Mouse (Mus musculus) liver, postnatal 0 days (tissue): Measurements from ENCODE around the gene Zfp638. TPM values are rescaled to one million over a fixed set of nuclear protein-coding genes. Genes with fewer than 3 reads are reported as not detected.

Experiments used
- ATAC-seq: fragments of 200-750 bp; cut with Nextera tagmentation; 2 replicates; pipeline ENCODE4 v1.8.0; 2017; ENCODE audit warnings: mild to moderate bottlenecking, moderate library complexity
- DNase-seq: peaks from one replicate; pipeline ENCODE4 v3.0.0-alpha.2; 2016
- H3K27ac ChIP-seq: fragments of 300-500 bp; sonication (generic); 2 replicates; pipeline ENCODE4 v1.5.1; 2014; ENCODE audit warnings: antibody characterized with exemption, moderate library complexity, mild to moderate bottlenecking, low read depth
- H3K27me3 ChIP-seq: fragments of 300-500 bp; sonication (generic); 2 replicates; pipeline ENCODE4 v1.6.1; 2014; ENCODE audit warnings: low read length, control low read depth, mixed read lengths; ENCODE audit not compliant: insufficient read depth
- H3K36me3 ChIP-seq: fragments of 300-500 bp; sonication (generic); replicated peaks from 2 replicates; pipeline ENCODE4 v1.6.1; 2014; ENCODE audit warnings: mild to moderate bottlenecking, control low read depth, low read length, moderate library complexity, mixed read lengths; ENCODE audit not compliant: insufficient read depth
- H3K4me1 ChIP-seq: fragments of 300-500 bp; sonication (generic); 2 replicates; pipeline ENCODE4 v1.6.1; 2014; ENCODE audit warnings: antibody characterized with exemption, mild to moderate bottlenecking, control low read depth; ENCODE audit not compliant: insufficient read depth
- H3K4me2 ChIP-seq: fragments of 300-500 bp; sonication (generic); 2 replicates; pipeline ENCODE4 v1.6.1; 2014; ENCODE audit warnings: low read depth, mild to moderate bottlenecking, low read length, moderate library complexity, mixed read lengths
- H3K4me3 ChIP-seq: fragments of 300-500 bp; sonication (generic); 2 replicates; pipeline ENCODE4 v1.5.1; 2014; ENCODE audit warnings: low read depth, low read length
- H3K9ac ChIP-seq: fragments of 300-500 bp; sonication (generic); replicated peaks from 2 replicates; pipeline ENCODE4 v1.6.1; 2014; ENCODE audit warnings: mild to moderate bottlenecking, moderate library complexity
- H3K9me3 ChIP-seq: fragments of 300-500 bp; sonication (generic); 2 replicates; pipeline ENCODE4 v1.6.1; 2016; ENCODE audit warnings: mild to moderate bottlenecking, control low read depth, low read length, mixed read lengths
- CTCF ChIP-seq: sonication (generic); IDR thresholded peaks from 2 replicates; pipeline ENCODE4 v1.5.1; 2016; ENCODE audit warnings: antibody characterized with exemption, low read depth
- EP300 ChIP-seq: IDR thresholded peaks from 2 replicates; pipeline ENCODE4 v1.6.1; 2016; ENCODE audit warnings: antibody characterized with exemption, low read depth, mild to moderate bottlenecking
- WGBS: fragments of 180-500 bp; shearing (Covaris S2); extraction: QIAGEN DNeasy Blood & Tissue Kit; methylation state at CpG from one replicate; pipeline ENCODE4 v1.1.7; 2014; ENCODE audit not compliant: insufficient replicate concordance; 5-methylcytosine and 5-hydroxymethylcytosine counted together
- polyA plus RNA-seq: library from polyadenylated mRNA; unstranded; fragments of >200 nt; fragmentation: Nextera tagmentation; extraction: Ambion mirVana; gene quantifications from 2 replicates; pipeline ENCODE4 v1.2.1, GENCODE M21; 2015

The Zfp638 gene
- polyA plus RNA-seq, 1 experiment from 2014 or later: 12.0 TPM

- no peak for DNase-seq
- H3K9ac ChIP-seq: no peak overlapping the region
- no peaks in the 10 kb centered on the region for H3K36me3 ChIP-seq
- no peaks in the 10 kb centered on the region for H3K27me3 ChIP-seq
- no peaks in the 10 kb centered on the region for H3K9me3 ChIP-seq
- no peaks in the 10 kb centered on the region for H3K4me1 ChIP-seq
- H3K4me3 ChIP-seq: no peak overlapping the region
- WGBS: 65% methylated on average over 4 of the region's 4 CpGs
- ATAC-seq: no peak
- H3K4me2 ChIP-seq: no peak overlapping the region
- no peak overlapping the region for H3K27ac ChIP-seq
- TF ChIP-seq EP300 (no peak), CTCF (no peak)
These were observed 32.2 kb downstream of the Zfp638 start for GRCm38 (mm10) chr6:83899142-83899541.

GRCm38 (mm10) chr6:83905276-83905675, 38.4 kb downstream of the Zfp638 start:
- DNase-seq (no peak), ATAC-seq (no peak)
- 68% methylated on average over 1 of the region's 1 CpGs for WGBS
- Histone ChIP-seq H3K4me2 (no peak overlapping the region), H3K36me3 (no peaks in the 10 kb centered on the region), H3K4me1 (no peaks in the 10 kb centered on the region), H3K9ac (no peak overlapping the region), H3K27ac (no peak overlapping the region), H3K27me3 (no peaks in the 10 kb centered on the region), H3K9me3 (no peaks in the 10 kb centered on the region), H3K4me3 (no peak overlapping the region)
- TF ChIP-seq CTCF (no peak), EP300 (no peak)

GRCm38 (mm10) chr6:83906659-83907058, 39.8 kb downstream of the Zfp638 start:
- Histone ChIP-seq H3K4me2 (no peak overlapping the region), H3K36me3 (no peaks in the 10 kb centered on the region), H3K27ac (no peak overlapping the region), H3K9ac (no peak overlapping the region), H3K4me1 (no peaks in the 10 kb centered on the region), H3K27me3 (no peaks in the 10 kb centered on the region), H3K4me3 (no peak overlapping the region), H3K9me3 (no peaks in the 10 kb centered on the region)
- ATAC-seq (no peak), DNase-seq (no peak)
- no peak for TF ChIP-seq EP300

GRCm38 (mm10) chr6:83908386-83908785, 41.5 kb downstream of the Zfp638 start:
- Histone ChIP-seq H3K4me1 (no peaks in the 10 kb centered on the region), H3K4me2 (no peak overlapping the region), H3K9me3 (no peaks in the 10 kb centered on the region), H3K9ac (no peak overlapping the region), H3K27me3 (no peaks in the 10 kb centered on the region), H3K36me3 (no peaks in the 10 kb centered on the region), H3K27ac (no peak overlapping the region), H3K4me3 (no peak overlapping the region)
- 50% methylated on average over 4 of the region's 4 CpGs for WGBS
- no peak for TF ChIP-seq CTCF
- no peak for TF ChIP-seq EP300
- DNase-seq (no peak), ATAC-seq (no peak)

GRCm38 (mm10) chr6:83913710-83914109, 46.8 kb downstream of the Zfp638 start:
- DNase-seq (no peak), ATAC-seq (no peak)
- TF ChIP-seq CTCF (no peak), EP300 (no peak)
- Histone ChIP-seq H3K4me2 (0 out of 2 replicates have a peak overlapping the region, but pooled peaks have one; percentile 14), H3K9ac (no peak overlapping the region), H3K4me3 (no peak overlapping the region), H3K4me1 (no peaks in the 10 kb centered on the region), H3K27ac (no peak overlapping the region), H3K9me3 (no peaks in the 10 kb centered on the region), H3K27me3 (no peaks in the 10 kb centered on the region), H3K36me3 (no peaks in the 10 kb centered on the region)
- 33% methylated on average over 4 of the region's 4 CpGs for WGBS

GRCm38 (mm10) chr6:83914183-83914719, 47.3 kb downstream of the Zfp638 start:
- WGBS: under 1% methylated on average over 49 of the region's 50 CpGs
- TF ChIP-seq EP300 (no peak), CTCF (peak; percentile 99)
- Histone ChIP-seq H3K4me3 (peak overlapping the region; percentile 98), H3K27ac (peak overlapping the region; percentile 85), H3K27me3 (no peaks in the 10 kb centered on the region), H3K9ac (peak overlapping the region; percentile 98), H3K36me3 (no peaks in the 10 kb centered on the region), H3K4me1 (no peaks in the 10 kb centered on the region), H3K9me3 (no peaks in the 10 kb centered on the region), H3K4me2 (peak overlapping the region; percentile 87)
- peak; percentile 99 for DNase-seq
- peak; percentile 97 for ATAC-seq
